Mouse (Mus musculus): ENCODE measurements around the gene H2-T24. TPM values are rescaled to one million over a fixed set of nuclear protein-coding genes. Genes with fewer than 3 reads are reported as not detected.
A peak's percentile ranks its signal among the peaks of the same experiment; 100 is the strongest.
"Not testable (repeated sequence)": the region's sequence is repeated elsewhere in the genome, so short reads cannot be mapped to it uniquely, and the experiment has no call there.

The H2-T24 gene
- polyA plus RNA-seq, 1 experiment from 2014 or later = 1.1 TPM

- H3K27ac ChIP-seq (replicated peaks); DNase-seq (ENCODE audit: low spot score); H3K4me3 ChIP-seq (ENCODE audit: low read depth, low read length); H3K4me1 ChIP-seq (replicated peaks; ENCODE audit: control insufficient read depth, insufficient read depth); H3K36me3 ChIP-seq (ENCODE audit: control insufficient read depth, insufficient read depth, low read length); H3K9me3 ChIP-seq (ENCODE audit: control insufficient read depth, low read length); H3K27me3 ChIP-seq (ENCODE audit: control insufficient read depth, insufficient read depth, low read length); H3K9ac ChIP-seq (ENCODE audit: low read length); ATAC-seq (ENCODE audit: low FRiP score, low TSS enrichment); H3K4me2 ChIP-seq (replicated peaks; ENCODE audit: low read depth): not testable (repeated sequence)
- peak; percentile 25; the same call in 1 of the 2 replicates for TF ChIP-seq CTCF (IDR thresholded peaks at IDR 0.05; ENCODE audit: low read depth)
- 80% methylated on average over 13 of the region's 13 CpGs for WGBS
Observed at GRCm38 (mm10) chr17:36036126-36036525, 15.8 kb upstream of the H2-T24 start.

DNA sequence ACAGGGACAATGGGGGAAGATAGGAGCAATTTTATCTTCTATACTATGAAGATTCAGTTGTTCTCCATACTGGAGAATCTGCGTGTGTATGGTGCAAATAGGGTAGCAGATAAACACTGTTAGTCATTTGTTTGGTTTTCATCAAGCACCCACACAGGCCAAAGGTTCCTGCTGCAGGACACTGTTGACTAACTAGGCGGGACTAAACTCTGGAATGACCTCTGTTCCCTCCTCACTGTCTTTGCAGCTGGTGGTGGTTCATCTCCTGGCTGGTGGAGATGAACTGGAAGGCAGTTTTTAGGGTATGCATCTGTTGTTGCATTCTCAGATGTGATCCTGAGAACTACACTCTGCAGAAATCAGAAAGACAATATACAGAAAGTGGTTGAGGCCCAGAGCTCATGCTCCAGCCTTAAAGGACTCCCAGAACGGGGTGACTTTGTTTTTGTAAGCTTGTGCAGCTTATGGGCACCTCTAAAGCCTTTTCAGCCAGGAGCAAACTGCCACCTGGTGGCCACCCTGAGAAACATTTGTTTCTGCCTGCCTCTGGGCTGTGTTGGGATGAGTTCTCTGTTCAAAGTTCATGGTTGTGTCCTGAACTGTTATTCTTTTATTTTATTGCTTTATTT, 14.8 kb upstream of the H2-T24 start:
- ATAC-seq (ENCODE audit: low FRiP score, low TSS enrichment) (peak; percentile 77), DNase-seq (ENCODE audit: low spot score) (peak; percentile 40)
- not testable (repeated sequence) for H3K4me3 ChIP-seq (ENCODE audit: low read depth, low read length); H3K9me3 ChIP-seq (ENCODE audit: control insufficient read depth, low read length); H3K27ac ChIP-seq (replicated peaks); H3K9ac ChIP-seq (ENCODE audit: low read length); H3K4me1 ChIP-seq (replicated peaks; ENCODE audit: control insufficient read depth, insufficient read depth); H3K4me2 ChIP-seq (replicated peaks; ENCODE audit: low read depth); H3K36me3 ChIP-seq (ENCODE audit: control insufficient read depth, insufficient read depth, low read length); H3K27me3 ChIP-seq (ENCODE audit: control insufficient read depth, insufficient read depth, low read length)
- 28% methylated on average over 3 of the region's 3 CpGs for WGBS
- TF ChIP-seq CTCF (IDR thresholded peaks at IDR 0.05; ENCODE audit: low read depth) = peak; percentile 68

GRCm38 (mm10) chr17:36034524-36034923, 14.2 kb upstream of the H2-T24 start:
- H3K9ac ChIP-seq (ENCODE audit: low read length) = not testable (repeated sequence)

GRCm38 (mm10) chr17:36032351-36032875, 12.1 kb upstream of the H2-T24 start, which contains the start of gene H2-T23:
H2-T23 (minus strand) TSS chr17:36032855.
- WGBS = under 1% methylated on average over 25 of the region's 25 CpGs
- not testable (repeated sequence) for H3K36me3 ChIP-seq (ENCODE audit: control insufficient read depth, insufficient read depth, low read length); H3K9me3 ChIP-seq (ENCODE audit: control insufficient read depth, low read length); H3K4me1 ChIP-seq (replicated peaks; ENCODE audit: control insufficient read depth, insufficient read depth); H3K27me3 ChIP-seq (ENCODE audit: control insufficient read depth, insufficient read depth, low read length)
- DNase-seq (ENCODE audit: low spot score) = peak; percentile 56
- Histone ChIP-seq H3K4me3 (ENCODE audit: low read depth, low read length) (peak within 1 kb of the TSS; percentile 56), H3K27ac (replicated peaks) (peak within 1 kb of the TSS; percentile 13; the same call in 1 of the 2 replicates), H3K9ac (ENCODE audit: low read length) (peak within 1 kb of the TSS; percentile 70), H3K4me2 (replicated peaks; ENCODE audit: low read depth) (peak within 1 kb of the TSS; percentile 82)
- peak; percentile 38 for ATAC-seq (ENCODE audit: low FRiP score, low TSS enrichment)

More at GRCm38 (mm10) chr17:36034524-36034923, 14.2 kb upstream of the H2-T24 start:
- 48% methylated on average over 3 of the region's 3 CpGs for WGBS
- not testable (repeated sequence) for H3K9me3 ChIP-seq (ENCODE audit: control insufficient read depth, low read length); H3K4me2 ChIP-seq (replicated peaks; ENCODE audit: low read depth); H3K27ac ChIP-seq (replicated peaks); H3K36me3 ChIP-seq (ENCODE audit: control insufficient read depth, insufficient read depth, low read length); DNase-seq (ENCODE audit: low spot score); H3K4me1 ChIP-seq (replicated peaks; ENCODE audit: control insufficient read depth, insufficient read depth); H3K4me3 ChIP-seq (ENCODE audit: low read depth, low read length); H3K27me3 ChIP-seq (ENCODE audit: control insufficient read depth, insufficient read depth, low read length)
- 0 out of 2 replicates have a peak, but pooled peaks have one; percentile 30 for ATAC-seq (ENCODE audit: low FRiP score, low TSS enrichment)

DNA sequence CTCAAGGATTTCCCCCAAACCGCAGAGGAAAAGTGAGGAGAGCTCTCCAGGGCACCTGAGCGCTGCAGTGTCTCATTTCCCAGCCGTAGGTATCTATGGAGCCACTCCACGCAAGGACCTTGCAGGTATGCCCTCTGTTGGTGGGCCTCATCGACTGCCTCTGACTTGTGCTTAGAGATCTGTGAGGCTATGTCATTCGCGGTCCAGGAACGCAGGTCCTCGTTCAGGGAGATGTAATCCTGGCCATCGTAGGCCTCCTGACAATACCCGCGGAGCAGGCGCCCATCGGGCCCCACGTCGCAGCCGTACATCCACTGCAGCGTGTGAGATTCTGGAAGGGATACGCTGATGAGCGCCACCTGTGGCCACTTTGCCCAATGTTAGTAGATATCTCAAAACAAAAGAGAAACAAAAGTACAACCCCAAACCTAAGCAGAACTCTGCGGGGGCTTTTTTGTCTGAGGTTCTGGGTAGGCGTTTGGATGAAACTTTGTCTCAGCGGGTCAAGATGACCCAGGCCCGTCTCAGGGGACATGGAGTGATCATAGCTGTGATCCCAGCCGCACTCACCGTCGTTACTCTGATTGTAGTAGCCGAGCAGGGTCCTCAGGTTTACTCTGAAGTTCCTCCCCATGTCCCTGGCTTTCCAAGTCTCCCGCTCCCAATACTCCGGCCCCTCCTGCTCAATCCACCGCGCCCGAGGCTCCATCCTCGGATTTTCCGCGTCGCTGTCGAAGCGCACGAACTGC, 11.4 kb upstream of the H2-T24 start:
- peak overlapping the region; percentile 70 for H3K9ac ChIP-seq (ENCODE audit: low read length)
- H3K4me1 ChIP-seq (replicated peaks; ENCODE audit: control insufficient read depth, insufficient read depth); H3K36me3 ChIP-seq (ENCODE audit: control insufficient read depth, insufficient read depth, low read length); H3K9me3 ChIP-seq (ENCODE audit: control insufficient read depth, low read length); H3K27me3 ChIP-seq (ENCODE audit: control insufficient read depth, insufficient read depth, low read length): not testable (repeated sequence)
- 0 out of 2 replicates have a peak overlapping the region, but pooled peaks have one; percentile 13 for H3K27ac ChIP-seq (replicated peaks)
- DNase-seq (ENCODE audit: low spot score) (peak; percentile 47), ATAC-seq (ENCODE audit: low FRiP score, low TSS enrichment) (peak; percentile 62)
- peak; percentile 64 for TF ChIP-seq CTCF (IDR thresholded peaks at IDR 0.05; ENCODE audit: low read depth)
- H3K4me2 ChIP-seq (replicated peaks; ENCODE audit: low read depth) = peak overlapping the region; percentile 82
- H3K4me3 ChIP-seq (ENCODE audit: low read depth, low read length) = peak overlapping the region; percentile 56
- WGBS = 2% methylated on average over 40 of the region's 40 CpGs

- DNase-seq (ENCODE audit: low spot score); H3K36me3 ChIP-seq (ENCODE audit: control insufficient read depth, insufficient read depth, low read length); H3K4me1 ChIP-seq (replicated peaks; ENCODE audit: control insufficient read depth, insufficient read depth); H3K27me3 ChIP-seq (ENCODE audit: control insufficient read depth, insufficient read depth, low read length); H3K9ac ChIP-seq (ENCODE audit: low read length); H3K27ac ChIP-seq (replicated peaks); ATAC-seq (ENCODE audit: low FRiP score, low TSS enrichment); H3K9me3 ChIP-seq (ENCODE audit: control insufficient read depth, low read length): not testable (repeated sequence)
- Histone ChIP-seq H3K4me2 (replicated peaks; ENCODE audit: low read depth) (peak overlapping the region; percentile 82), H3K4me3 (ENCODE audit: low read depth, low read length) (peak overlapping the region; percentile 56)
- WGBS = 64% methylated on average over 8 of the region's 8 CpGs
Observed at GRCm38 (mm10) chr17:36030703-36031582, 10.6 kb upstream of the H2-T24 start.

GRCm38 (mm10) chr17:36030046-36030702, 9.8 kb upstream of the H2-T24 start:
- H3K4me2 ChIP-seq (replicated peaks; ENCODE audit: low read depth); H3K9me3 ChIP-seq (ENCODE audit: control insufficient read depth, low read length); H3K27ac ChIP-seq (replicated peaks); H3K36me3 ChIP-seq (ENCODE audit: control insufficient read depth, insufficient read depth, low read length); H3K9ac ChIP-seq (ENCODE audit: low read length); ATAC-seq (ENCODE audit: low FRiP score, low TSS enrichment); H3K4me3 ChIP-seq (ENCODE audit: low read depth, low read length); H3K4me1 ChIP-seq (replicated peaks; ENCODE audit: control insufficient read depth, insufficient read depth); H3K27me3 ChIP-seq (ENCODE audit: control insufficient read depth, insufficient read depth, low read length): not testable (repeated sequence)
- WGBS = 49% methylated on average over 2 of the region's 4 CpGs
- peak; percentile 36 for DNase-seq (ENCODE audit: low spot score)

All from stomach, postnatal 0 days (tissue).